Mouse (Mus musculus): ENCODE measurements at regions not wholly inside any gene's neighbourhood (a gene's known extent, or its start where the extent isn't known, plus 50 kb on each side); places are given as distances from the start of the nearest gene placed in this dataset.

DNA sequence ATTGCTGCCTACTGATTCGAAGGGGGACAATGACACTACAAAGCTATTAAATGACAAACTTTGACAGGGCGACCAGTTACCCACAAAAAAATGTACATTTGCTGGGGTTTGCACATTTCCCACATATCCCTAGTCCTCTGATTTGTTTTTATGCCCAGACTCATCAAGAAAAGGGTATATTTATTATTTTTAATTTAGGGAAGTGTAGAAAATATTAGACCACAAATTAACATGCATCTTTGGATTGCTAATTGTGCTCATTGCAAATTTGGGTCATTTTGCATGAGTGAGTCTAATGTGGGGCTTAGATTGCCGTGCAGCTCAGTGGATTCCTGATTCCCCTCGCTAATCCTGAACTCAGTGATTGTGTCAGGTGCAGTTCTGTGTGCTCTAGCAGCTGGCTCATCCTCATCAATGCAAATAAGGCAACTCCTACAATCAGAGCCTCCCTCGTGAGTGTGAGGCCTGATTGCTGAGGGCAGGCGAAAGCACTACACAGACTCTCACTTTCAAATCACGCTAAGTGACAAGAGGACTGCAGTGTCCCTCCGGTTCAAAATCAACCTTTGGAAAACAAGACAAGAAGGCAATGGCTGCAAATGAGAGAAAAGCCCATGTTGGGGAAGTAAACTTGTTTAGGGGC, 156.7 kb upstream of the Tmem161b start:
- no peak for DNase-seq (ENCODE audit: low read depth)

DNA sequence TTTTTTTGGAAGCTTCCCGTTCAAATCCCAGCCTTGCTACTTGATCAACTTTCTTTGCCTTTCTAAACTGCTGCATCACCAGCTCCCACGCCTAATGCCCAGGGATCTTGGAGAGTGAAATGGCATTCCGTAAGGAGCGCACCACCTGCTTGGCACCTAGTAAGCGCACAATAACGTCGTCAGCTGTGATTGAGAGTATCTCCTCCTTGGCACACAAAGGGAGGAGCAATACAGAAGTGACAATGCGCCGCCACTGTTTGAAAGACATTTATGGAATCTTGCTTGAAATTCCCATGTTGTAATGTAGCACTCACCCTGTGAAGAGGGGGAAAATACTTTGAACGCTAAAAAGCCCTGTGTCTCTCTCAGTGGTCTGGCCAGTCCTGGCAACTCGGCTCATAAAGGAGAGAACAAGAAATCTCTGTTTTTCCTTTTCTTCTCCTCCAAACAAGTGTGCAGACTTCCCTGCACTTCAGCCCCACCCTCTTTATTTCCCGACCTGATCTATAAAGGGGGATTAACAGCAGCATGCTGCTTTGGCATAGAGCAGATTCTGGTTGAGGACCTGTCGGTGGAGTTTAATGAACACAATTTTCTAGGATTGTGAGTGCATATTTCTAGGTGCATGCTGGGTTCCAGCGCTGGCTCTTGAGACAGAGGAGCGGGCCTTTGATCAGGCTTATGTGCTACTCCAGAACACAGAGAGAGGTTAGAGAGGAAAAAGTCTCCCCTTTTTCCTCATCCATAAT, 155.7 kb upstream of the Tmem161b start:
- no peak for DNase-seq (ENCODE audit: low read depth)

GRCm38 (mm10) chr13:84066960-84067665, 155.0 kb upstream of the Tmem161b start:
- DNase-seq (ENCODE audit: low read depth) = no peak

DNA sequence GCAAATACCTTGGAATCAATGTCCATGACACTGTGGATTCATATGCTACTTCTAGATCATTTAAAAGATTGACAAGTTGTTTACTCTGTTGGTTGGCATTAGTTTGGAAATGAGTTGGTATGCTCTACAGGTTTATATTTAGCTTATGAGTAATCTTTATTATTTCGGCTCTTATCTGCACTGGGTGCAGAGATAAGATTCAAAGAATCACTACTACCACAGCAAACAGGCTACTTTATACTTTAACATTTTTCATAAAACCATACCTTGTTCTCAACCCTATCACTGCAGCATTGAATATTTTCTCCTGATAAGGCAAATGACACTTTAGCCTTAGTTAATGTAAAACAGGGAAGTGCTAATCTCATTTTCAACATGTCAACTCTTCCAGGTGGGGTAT, 153.7 kb upstream of the Tmem161b start:
- DNase-seq (ENCODE audit: low read depth) = no peak
